Mouse (Mus musculus) erythroblast, adult 5-6 weeks (primary cell): Measurements from ENCODE around the gene Slc25a53. TPM values are rescaled to one million over a fixed set of nuclear protein-coding genes. Genes with fewer than 3 reads are reported as not detected.
A peak's percentile ranks its signal among the peaks of the same experiment; 100 is the strongest.

Experiments
- ATAC-seq: replicated peaks from 2 replicates; pipeline ENCODE4 v1.8.0; 2016; ENCODE audit warnings: moderate number of reproducible peaks, mild to moderate bottlenecking, moderate TSS enrichment, inconsistent platforms; ENCODE audit not compliant: poor library complexity, low FRiP score, severe bottlenecking
- total RNA-seq, 2 experiments: library from RNA; stranded (forward) in 1 of 2; stranded (reverse) in 1 of 2; fragments of 150-400 nt in 1 of 2; fragments of 200-764, 138-1000 nt in 1 of 2; gene quantifications; 2 replicates each; pipeline versions ENCODE4 v1.2.3 to v1.2.4; 2015 to 2017; ENCODE audit warnings: low replicate concordance in 2 of 2

Gene Slc25a53
- total RNA-seq (2015; ENCODE audit: low replicate concordance) (3.8 and 4.6 TPM in 2 replicates), total RNA-seq (2017; ENCODE audit: low replicate concordance) (1.8 and 7.8 TPM in 2 replicates)

GRCm38 (mm10) chrX:137038000-137038483, at the start of gene Slc25a53:
Gene Slc25a53 (minus strand): TSS chrX:137038302.
- ATAC-seq, result peak; percentile 98

- no peak for ATAC-seq
Observed at GRCm38 (mm10) chrX:137063202-137063601, 25.1 kb upstream of the Slc25a53 start.

- peak; percentile 98 for ATAC-seq
Observed at GRCm38 (mm10) chrX:137049425-137050225, 11.5 kb upstream of the Slc25a53 start, which contains the start of gene Fam199x. Gene Fam199x (plus strand): TSS chrX:137049594.

- no peak for ATAC-seq
Observed at GRCm38 (mm10) chrX:137049060-137049424, 10.9 kb upstream of the Slc25a53 start.

GRCm38 (mm10) chrX:137038502-137038901, 400 bp upstream of the Slc25a53 start:
- no peak for ATAC-seq

- 0 out of 2 replicates have a peak, but pooled peaks have one; percentile 17 for ATAC-seq
Observed at GRCm38 (mm10) chrX:137037470-137037999, 567 bp downstream of the Slc25a53 start.

GRCm38 (mm10) chrX:137034322-137034721, 3.8 kb downstream of the Slc25a53 start:
- ATAC-seq, result no peak

- ATAC-seq, result no peak
Observed at GRCm38 (mm10) chrX:137031726-137032125, 6.4 kb downstream of the Slc25a53 start.

- ATAC-seq, result no peak
Observed at GRCm38 (mm10) chrX:137030916-137031315, 7.2 kb downstream of the Slc25a53 start.

- ATAC-seq, result peak; percentile 72
Observed at GRCm38 (mm10) chrX:137019310-137019709, 18.8 kb downstream of the Slc25a53 start.

GRCm38 (mm10) chrX:137017668-137018067, 20.4 kb downstream of the Slc25a53 start:
- ATAC-seq, result no peak

GRCm38 (mm10) chrX:137015099-137015709, 22.9 kb downstream of the Slc25a53 start:
- ATAC-seq, result peak; percentile 78

- no peak for ATAC-seq
Observed at GRCm38 (mm10) chrX:136996256-136996655, 41.8 kb downstream of the Slc25a53 start.

GRCm38 (mm10) chrX:136993641-136994040, 44.5 kb downstream of the Slc25a53 start:
- ATAC-seq, result no peak

- ATAC-seq, result no peak
Observed at GRCm38 (mm10) chrX:136992978-136993547, 45.0 kb downstream of the Slc25a53 start, which contains the start of gene Zcchc18. Gene Zcchc18 (plus strand): TSS chrX:136993155.

- ATAC-seq, result no peak
Observed at GRCm38 (mm10) chrX:136992191-136992965, 45.7 kb downstream of the Slc25a53 start.

- ATAC-seq, result no peak
Observed at GRCm38 (mm10) chrX:136991274-136991673, 46.8 kb downstream of the Slc25a53 start.

GRCm38 (mm10) chrX:136986039-136986438, 52.1 kb downstream of the Slc25a53 start:
- ATAC-seq, result no peak

GRCm38 (mm10) chrX:136978616-136979015, 59.5 kb downstream of the Slc25a53 start:
- no peak for ATAC-seq
